In genomic region chr14:60194606-60195005, GRCm38 (mm10) we compare ENCODE assay signal across 35 mouse cellular contexts. TPM values are rescaled to one million over a fixed set of nuclear protein-coding genes. Genes with fewer than 3 reads are reported as not detected.
"Had no signal": no experiment of that assay in that cellular context is flagged by ENCODE, and none has a peak within 500 bp of the region (broad histone marks: within the 10 kb centered on the region; RNA-seq: fewer than 3 reads in every experiment).

No protein-coding gene starts in this region.

- DNase-seq: gastrocnemius, postnatal 14 days; gastrocnemius, postnatal 36 days; heart, adult 18-20 months; heart, postnatal 10 days; heart, postnatal 4 days; kidney, adult 11 months; kidney, adult 2 months; kidney, adult 9 months; kidney, postnatal 14 days; kidney, postnatal 36 days; layer of hippocampus, adult 9-11 months; layer of hippocampus, postnatal 36 days had no signal

- H3K4me1 ChIP-seq: hindbrain, embryonic 13.5 days; hindbrain, embryonic 15.5 days; kidney, embryonic 15.5 days; limb, embryonic 13.5 days; limb, embryonic 15.5 days; liver, embryonic 12.5 days had no signal

- H3K36me3 ChIP-seq: heart, embryonic 10.5 days; heart, embryonic 12.5 days; hindbrain, embryonic 13.5 days; hindbrain, embryonic 15.5 days; kidney, embryonic 15.5 days; limb, embryonic 13.5 days; limb, embryonic 15.5 days; liver, embryonic 12.5 days had no signal

- H3K9me3 ChIP-seq: heart, embryonic 10.5 days; hindbrain, embryonic 13.5 days; hindbrain, embryonic 15.5 days; kidney, embryonic 15.5 days; limb, embryonic 13.5 days; limb, embryonic 15.5 days; liver, embryonic 12.5 days had no signal

- ATAC-seq: hindbrain, postnatal 0 days; intestine, embryonic 16.5 days; liver, embryonic 12.5 days had no signal

- H3K4me3 ChIP-seq: heart, embryonic 10.5 days; heart, embryonic 12.5 days; hindbrain, embryonic 13.5 days; hindbrain, embryonic 15.5 days; kidney, embryonic 15.5 days; limb, embryonic 13.5 days; limb, embryonic 15.5 days; liver, embryonic 12.5 days had no signal

- H3K27me3 ChIP-seq: heart, embryonic 12.5 days; hindbrain, embryonic 13.5 days; hindbrain, embryonic 15.5 days; kidney, embryonic 15.5 days; limb, embryonic 13.5 days; limb, embryonic 15.5 days; liver, embryonic 12.5 days had no signal

- H3K27ac ChIP-seq: heart, embryonic 10.5 days; hindbrain, embryonic 13.5 days; hindbrain, embryonic 15.5 days; hindbrain, postnatal 0 days; kidney, embryonic 15.5 days; kidney, postnatal 0 days; limb, embryonic 13.5 days; limb, embryonic 15.5 days; liver, embryonic 12.5 days; liver, embryonic 14.5 days had no signal

RNA-seq across cellular contexts. Expression of gene Nupl1, which starts 56.6 kb away (rescaled TPM):
- total RNA-seq: gastrocnemius, adult 18-20 months; gastrocnemius, adult 8-10 months; gastrocnemius, postnatal 36 days; heart, adult 18-20 months; heart, postnatal 10 days; heart, postnatal 25 days; heart, postnatal 4 days; layer of hippocampus, postnatal 14 days; layer of hippocampus, postnatal 36 days; left cerebral cortex, adult 18-20 months; liver, adult 2 months had no signal
- polyA plus RNA-seq: heart, embryonic 10.5 days; heart, embryonic 12.5 days; heart, embryonic 14.5 days; heart, embryonic 16.5 days; hindbrain, embryonic 11.5 days; kidney, embryonic 15.5 days; kidney, postnatal 0 days; large intestine, adult 2 months; limb, embryonic 11.5 days; limb, embryonic 13.5 days; limb, embryonic 15.5 days; liver, adult 2 months; liver, embryonic 12.5 days had no signal
